Mouse (Mus musculus) spleen, adult 18-20 months (tissue): ENCODE data around the gene Zfp865.
"Not testable (repeated sequence)": the region's sequence is repeated elsewhere in the genome, so short reads cannot be mapped to it uniquely, and the experiment has no call there.

Experiments used
- DNase-seq, 2 experiments: peaks; one replicate each; pipeline ENCODE4 v3.0.0; 2022; ENCODE audit warnings: mixed read lengths in 2 of 2

Zfp865 gene

GRCm38 (mm10) chr7:5016057-5016456 lies 4.1 kb upstream of the Zfp865 start:
- no peak for DNase-seq

GRCm38 (mm10) chr7:5016920-5017319 lies 3.3 kb upstream of the Zfp865 start:
- no peak for DNase-seq

DNA sequence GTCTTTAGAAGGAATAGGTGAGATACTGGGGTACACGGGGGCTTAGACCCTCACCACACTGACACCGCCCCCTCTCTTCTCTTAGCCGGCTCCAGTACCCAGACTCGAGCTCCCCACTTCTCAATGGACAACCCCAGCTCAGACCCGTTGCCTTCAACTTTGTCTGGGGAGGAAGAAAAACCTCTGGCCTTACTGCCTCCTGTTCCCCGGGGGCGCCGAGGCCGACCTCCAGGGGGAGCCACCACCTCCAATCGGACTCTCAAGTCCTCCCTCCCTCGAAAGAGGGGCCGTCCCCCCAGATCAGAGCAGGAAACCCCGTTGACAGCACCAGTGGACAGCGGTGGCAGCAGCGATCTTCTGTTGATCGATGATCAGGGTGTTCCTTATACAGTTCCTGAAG lies 2.8 kb upstream of the Zfp865 start:
- no peak for DNase-seq

DNA sequence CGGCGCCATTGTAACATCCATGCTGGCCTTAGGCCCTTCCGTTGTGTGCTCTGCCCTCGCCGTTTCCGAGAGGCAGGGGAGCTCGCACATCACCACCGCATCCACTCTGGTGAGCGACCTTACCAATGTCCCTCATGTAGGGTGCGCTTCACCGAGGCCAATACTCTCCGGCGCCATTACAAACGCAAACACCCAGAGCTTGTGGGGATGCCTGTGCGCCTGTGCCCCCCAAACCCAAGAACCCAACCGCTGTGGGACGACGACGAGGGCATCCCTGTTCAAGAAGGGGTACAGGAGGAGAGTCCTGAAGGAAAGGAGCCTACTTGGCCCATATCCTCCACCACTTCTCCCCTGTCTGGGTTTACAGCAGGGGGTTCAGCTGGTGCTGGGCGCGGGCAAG lies 2.2 kb upstream of the Zfp865 start:
- no peak for DNase-seq

- DNase-seq, result not testable (repeated sequence)
Measured at GRCm38 (mm10) chr7:5019576-5019975, 600 bp upstream of the Zfp865 start.

DNA sequence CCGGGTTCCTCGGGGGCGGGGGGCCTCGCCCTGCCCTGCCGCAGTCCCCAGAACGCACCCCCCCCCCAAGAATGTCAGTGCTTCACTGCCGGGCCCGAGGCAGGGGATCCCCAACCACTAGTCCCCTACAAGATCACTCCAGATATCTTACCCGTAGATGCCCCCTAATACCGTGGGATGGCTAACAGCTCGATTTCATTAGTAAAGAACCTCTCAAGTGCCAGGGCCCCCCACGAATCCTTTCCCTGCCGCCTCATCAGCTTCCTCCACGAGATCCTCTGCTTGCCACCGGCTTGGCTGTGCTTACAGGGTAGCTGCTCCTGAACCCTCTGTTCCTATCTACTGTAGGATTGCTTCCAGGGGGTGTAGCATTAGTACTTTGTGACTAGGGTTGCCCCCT lies 509 bp downstream of the Zfp865 start:
- DNase-seq, result no peak

- DNase-seq, result no peak
Measured at GRCm38 (mm10) chr7:5021197-5021596, 1.0 kb downstream of the Zfp865 start.

DNA sequence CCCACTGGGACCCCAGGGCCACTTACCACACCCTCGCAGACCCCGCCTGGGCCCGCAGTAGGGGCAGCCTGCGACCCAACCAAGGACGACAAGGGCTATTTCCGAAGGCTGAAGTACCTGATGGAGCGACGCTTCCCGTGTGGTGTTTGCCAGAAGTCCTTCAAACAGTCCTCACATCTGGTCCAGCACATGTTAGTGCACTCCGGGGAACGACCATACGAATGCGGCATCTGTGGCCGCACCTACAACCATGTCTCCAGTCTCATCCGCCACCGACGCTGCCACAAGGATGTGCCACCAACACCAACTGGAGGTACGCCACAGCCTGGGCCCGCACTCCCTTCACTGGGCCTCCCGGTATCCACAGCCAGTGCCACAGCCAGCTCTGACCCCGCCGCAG lies 9.4 kb downstream of the Zfp865 start:
- no peak for DNase-seq

- DNase-seq, result no peak
Measured at GRCm38 (mm10) chr7:5029946-5030345, 9.8 kb downstream of the Zfp865 start.

DNA sequence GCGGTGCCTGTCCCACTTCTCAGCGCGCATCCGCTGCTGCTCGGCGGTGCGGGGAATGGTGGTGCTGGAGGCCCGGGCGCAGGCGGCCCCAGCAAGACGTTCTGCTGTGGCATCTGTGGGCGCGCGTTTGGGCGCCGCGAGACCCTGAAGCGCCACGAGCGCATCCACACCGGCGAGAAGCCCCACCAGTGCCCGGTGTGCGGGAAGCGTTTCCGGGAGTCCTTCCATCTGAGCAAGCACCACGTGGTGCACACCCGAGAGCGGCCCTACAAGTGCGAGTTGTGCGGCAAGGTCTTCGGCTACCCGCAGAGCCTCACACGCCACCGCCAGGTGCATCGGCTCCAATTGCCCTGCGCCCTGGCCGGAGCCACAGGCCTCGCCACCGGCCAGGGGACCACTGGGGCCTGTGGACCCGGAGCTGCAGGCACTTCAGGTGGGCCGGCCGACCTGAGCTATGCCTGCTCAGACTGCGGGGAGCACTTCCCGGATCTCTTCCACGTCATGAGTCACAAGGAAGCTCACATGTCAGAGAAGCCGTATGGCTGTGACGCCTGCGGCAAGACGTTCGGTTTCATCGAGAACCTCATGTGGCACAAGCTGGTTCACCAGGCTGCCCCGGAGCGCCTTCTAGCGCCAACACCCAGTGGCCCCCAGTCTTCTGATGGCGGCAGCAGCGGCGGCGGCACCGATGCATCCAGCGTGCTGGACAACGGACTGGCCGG lies 10.5 kb downstream of the Zfp865 start:
- no peak for DNase-seq

GRCm38 (mm10) chr7:5031496-5031895 lies 11.3 kb downstream of the Zfp865 start:
- DNase-seq, result no peak

DNA sequence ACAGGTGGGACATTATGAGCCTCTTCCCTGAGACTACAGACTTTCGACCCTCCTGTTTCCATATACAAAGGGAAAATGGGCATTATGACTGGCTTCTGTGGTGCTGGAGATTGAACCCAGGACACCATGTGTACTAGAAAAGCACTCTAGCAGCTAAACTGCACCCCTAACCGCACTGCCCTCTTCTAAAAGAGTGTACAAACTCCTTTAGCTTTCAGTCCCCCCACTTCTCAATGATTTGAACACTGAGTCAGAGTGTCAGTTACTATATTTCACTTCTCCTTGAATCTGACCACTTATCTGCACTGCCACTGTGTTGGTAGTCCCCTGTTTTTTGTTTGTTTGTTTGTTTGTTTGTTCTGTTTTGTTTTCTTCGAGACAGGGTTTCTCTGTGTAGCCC lies 13.6 kb downstream of the Zfp865 start, which contains the start of gene 4632433K11Rik:
Gene 4632433K11Rik, plus strand, starts transcription at position 301 of the 400 bp plus-strand sequence.
- DNase-seq, result no peak

DNA sequence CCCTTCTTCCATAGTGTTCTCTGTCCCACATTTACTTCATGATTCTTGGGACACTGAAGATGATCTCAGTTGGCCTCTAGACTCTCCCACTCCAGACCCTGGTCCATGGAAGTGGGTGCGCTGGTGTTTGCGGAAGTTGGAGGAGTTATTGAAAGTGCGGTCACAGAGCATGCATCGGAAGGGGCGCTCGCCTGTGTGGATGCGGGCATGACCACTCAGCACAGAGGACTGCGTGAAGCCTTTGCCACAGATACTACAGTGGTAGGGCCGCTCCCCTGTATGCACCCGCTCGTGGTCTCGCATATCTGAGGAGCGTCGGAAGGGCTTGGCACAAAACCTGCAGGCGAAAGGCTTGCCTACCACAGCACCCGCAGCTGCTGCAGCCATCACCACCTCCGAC lies 15.5 kb downstream of the Zfp865 start:
- no peak for DNase-seq

GRCm38 (mm10) chr7:5036136-5036535 lies 16.0 kb downstream of the Zfp865 start:
- DNase-seq, result no peak

- DNase-seq, result no peak
Measured at GRCm38 (mm10) chr7:5037026-5037425, 16.9 kb downstream of the Zfp865 start.

DNA sequence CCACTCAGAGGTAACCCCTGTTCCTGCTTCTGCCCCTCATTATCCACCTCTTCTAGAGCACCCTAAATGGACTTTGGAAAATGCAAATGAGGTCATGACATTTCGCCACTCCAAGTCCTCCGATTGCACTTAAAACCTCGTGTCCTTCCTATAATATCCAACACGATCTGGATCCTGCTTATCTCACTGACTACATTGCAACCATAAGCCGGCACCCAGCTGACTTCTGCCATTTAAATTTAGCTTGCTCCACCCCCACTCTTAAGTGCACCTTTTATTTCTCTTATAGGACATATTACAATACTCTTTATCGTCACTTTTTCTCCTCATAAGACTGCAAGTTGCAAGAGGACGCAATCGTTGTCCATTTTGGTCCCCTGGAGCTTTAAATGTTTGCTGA lies 17.3 kb downstream of the Zfp865 start:
- DNase-seq, result no peak

- peak; percentile 88 to 94 for DNase-seq
Measured at GRCm38 (mm10) chr7:5038109-5038732, 18.0 kb downstream of the Zfp865 start, which contains the start of gene Zfp784. Gene Zfp784, minus strand, starts transcription at chr7:5038446.

- no peak for DNase-seq
Measured at GRCm38 (mm10) chr7:5038940-5039339, 18.8 kb downstream of the Zfp865 start.

DNA sequence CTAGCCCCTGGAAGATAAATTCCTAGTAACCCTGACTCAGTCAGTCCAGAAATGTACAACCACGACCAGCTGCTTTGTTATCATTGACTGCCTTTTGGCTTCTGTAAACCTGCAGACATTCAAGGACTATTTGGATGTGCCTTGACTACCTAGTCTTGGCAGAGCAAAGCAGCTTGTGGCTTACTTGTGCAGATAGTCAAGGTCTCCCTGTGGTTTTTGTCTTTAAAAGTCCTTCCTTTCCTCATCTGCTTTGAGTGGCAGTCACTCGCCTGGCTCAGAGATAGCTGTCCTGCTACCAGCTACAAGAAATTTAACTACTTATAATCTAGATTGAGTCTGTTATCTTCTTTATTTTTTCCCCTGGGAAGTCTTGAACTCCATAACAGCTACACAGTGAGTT lies 24.8 kb downstream of the Zfp865 start:
- DNase-seq, result no peak

- no peak for DNase-seq
Measured at GRCm38 (mm10) chr7:5046112-5046511, 25.9 kb downstream of the Zfp865 start.

GRCm38 (mm10) chr7:5047313-5047712 lies 27.1 kb downstream of the Zfp865 start:
- no peak for DNase-seq

DNA sequence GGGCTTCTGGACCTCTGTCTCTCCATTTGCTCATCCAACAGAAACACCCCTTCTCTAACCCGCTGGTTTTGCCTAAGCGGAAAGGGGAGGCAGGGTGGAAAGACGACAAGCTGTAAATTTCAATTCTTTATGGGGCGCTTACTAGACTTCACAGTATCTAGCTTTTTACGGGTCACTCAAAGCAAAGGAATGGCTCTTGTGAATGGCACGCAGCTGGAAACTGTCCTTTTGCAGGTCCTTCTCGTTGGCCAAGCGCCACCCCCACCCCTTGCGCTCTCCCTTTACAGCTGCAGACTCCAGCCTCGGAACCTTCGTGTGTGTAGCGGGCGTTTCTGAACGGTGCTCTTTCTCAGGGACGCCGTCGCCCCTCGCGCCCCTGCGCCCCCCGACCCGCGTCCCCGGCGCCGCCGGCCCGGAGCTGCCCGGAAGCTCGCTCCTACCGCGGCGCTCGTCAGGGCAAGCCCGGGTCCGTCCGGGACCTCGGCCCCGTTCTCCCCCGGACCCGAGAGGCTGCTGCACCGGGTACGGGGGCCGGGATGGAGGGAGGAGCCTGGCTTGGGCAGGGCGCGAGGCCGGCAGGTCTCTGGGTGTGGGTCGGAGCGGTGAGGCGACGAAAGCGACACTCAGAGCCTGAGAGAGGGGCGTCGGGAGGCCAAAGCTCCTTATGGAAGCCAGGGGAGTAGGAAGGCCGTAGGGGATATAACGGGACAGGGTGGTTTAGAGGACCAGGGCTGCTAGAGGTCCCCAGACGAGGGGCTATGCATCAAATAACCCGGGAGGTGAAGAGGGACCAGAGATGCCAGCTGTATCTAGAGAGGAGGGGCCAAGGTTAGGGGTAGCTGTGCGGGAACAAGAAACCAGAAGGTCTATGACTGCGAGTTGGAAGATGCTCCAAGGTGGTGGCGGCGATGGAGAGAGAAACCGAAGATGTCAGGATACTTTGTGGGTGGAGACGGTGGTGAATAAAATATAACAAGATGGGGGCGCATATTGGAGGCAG lies 31.3 kb downstream of the Zfp865 start, which contains the start of gene Zfp580:
Gene Zfp580, plus strand, starts transcription at position 346 of the 1,000 bp plus-strand sequence.
- peak; percentile 39 to 68 for DNase-seq

GRCm38 (mm10) chr7:5052438-5052837 lies 32.3 kb downstream of the Zfp865 start:
- DNase-seq, result no peak
